Mouse (Mus musculus) gastrocnemius, postnatal 36 days (tissue): ENCODE measurements around the gene Gm12695. TPM values are rescaled to one million over a fixed set of nuclear protein-coding genes. Genes with fewer than 3 reads are reported as not detected.

Experiments used
- DNase-seq, 2 experiments: peaks; one replicate each; pipeline ENCODE4 v3.0.0; 2022
- intact Hi-C: fragments of 180-260 bp; cut with DNase I; formaldehyde crosslinking; loops from one replicate; pipeline ENCODE4 v1.15.1; 2025
- long read RNA-seq, 2 experiments: library from polyadenylated mRNA; stranded (forward); transcript quantifications; one replicate each; pipeline ENCODE4 v2.0.0; 2021
- total RNA-seq, 2 experiments: library from RNA; stranded (reverse); gene quantifications; 2 replicates each; pipeline ENCODE4 v1.2.3; 2021

Gene Gm12695
- total RNA-seq, result not detected
- long read RNA-seq, experiment 1, result 0 reads
- long read RNA-seq, experiment 2, result 0 reads

- DNase-seq, result no peak
- intact Hi-C loops, result no loop called here
These were observed at the start of gene Gm12695 for GRCm38 (mm10) chr4:96785086-96785485. TSS of gene Gm12695 (minus strand) at chr4:96785186.

DNA sequence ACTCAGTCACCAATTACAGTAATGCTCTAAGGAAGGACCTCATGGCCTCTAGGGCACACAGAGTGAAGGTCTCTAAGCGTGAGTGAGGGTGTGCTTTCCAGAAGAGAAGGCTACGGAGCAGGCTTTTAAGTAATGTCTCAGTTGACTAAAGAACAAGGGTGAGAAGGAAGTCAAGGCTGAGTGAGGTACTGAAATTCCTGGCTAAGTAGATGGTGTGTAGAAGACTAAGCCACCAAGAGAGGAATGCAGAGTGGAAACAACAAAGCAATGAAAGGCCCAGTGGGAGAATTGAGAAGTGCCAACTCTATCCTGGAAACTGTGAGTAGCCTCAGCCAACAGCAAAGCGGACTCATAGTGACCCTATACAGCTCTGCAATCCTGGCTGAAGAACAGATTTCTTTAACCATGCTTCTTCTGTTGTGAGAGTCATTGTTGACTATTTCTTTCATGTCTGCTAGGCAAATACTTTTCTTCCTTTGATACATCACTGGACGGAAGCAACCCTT, 40.6 kb upstream of the Gm12695 start:
- intact Hi-C loops, result no loop called here
- no peak for DNase-seq

DNA sequence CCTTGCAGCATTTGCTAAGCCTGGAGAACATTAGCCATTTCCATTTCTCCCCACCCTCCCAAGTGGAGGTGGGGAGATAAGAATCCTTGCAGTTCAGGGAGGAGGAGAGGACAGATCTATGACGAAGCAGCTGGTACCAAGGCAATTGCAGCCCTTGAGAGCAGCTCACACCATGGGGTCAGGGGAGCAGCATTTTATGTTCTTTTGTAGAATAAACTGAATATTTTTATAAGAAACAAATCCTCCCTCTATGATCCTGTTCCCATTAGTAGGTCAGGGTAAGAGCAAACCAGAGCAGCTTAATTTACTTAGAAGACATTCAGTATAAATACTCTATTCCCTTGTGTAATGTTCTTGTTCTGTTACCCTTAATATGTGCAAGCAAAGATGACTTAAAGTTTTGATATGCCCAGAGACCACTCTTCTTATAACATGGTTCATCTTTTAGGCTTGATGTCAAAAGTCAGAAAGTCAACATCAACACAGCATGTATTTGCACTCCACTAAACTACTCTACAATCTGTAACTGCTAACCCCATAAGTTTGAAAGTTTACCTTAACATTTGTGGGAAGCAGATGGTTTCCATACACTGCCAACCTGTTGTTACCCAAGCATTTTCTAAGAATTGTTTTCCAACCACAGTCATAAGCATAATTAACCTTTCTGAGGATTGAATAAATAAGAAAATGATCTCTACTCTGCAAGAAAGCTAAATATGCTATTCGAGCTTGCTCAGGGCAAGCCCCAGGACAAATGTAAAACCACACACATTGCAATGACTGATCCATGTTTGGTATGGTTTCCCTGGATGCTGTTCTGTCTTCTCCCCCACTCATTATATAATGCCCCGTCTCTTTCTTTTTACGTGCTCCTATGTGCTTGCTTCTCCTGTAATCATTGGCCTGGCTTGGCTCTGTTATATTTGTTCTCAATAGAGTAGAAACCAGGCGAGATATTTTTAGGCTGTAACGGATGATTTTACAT, 22.1 kb upstream of the Gm12695 start:
- no peak for DNase-seq
- intact Hi-C loops, result no loop called here

- no peak for DNase-seq
- intact Hi-C loops, result loop anchor here (5.0 kb wide), 1 partner anchor 97 kb away; no protein-coding TSS in a partner anchor
These were observed 14.6 kb upstream of the Gm12695 start for GRCm38 (mm10) chr4:96799380-96800157.

DNA sequence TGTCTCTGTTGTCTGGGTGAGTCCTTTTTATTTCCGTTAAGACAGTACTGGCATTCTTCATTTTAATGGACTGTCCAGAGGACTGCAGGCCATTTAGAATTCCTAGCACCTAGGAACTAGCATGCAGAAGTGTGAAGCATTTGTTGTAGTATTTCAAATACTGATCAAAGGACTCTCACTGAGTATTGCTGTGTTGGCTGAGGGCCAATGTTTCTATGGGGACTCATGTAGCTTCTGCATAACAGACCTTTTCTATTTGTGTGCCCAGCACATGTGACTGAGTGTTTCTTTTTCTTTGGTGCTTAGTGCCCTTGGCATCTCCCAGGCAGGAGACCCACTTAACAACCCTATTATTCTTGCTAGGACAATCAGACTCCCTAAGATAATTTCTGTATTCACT, 12.6 kb upstream of the Gm12695 start:
- intact Hi-C loops, result loop anchor here (5.0 kb wide), 1 partner anchor 95 kb away; no protein-coding TSS in a partner anchor
- no peak for DNase-seq

- DNase-seq, result no peak
- intact Hi-C loops, result no loop called here
These were observed 6.3 kb upstream of the Gm12695 start for GRCm38 (mm10) chr4:96791301-96791700.

GRCm38 (mm10) chr4:96789905-96790304, 4.9 kb upstream of the Gm12695 start:
- DNase-seq, result no peak
- intact Hi-C loops, result no loop called here

- DNase-seq, result no peak
- intact Hi-C loops, result no loop called here
These were observed 1.6 kb upstream of the Gm12695 start for GRCm38 (mm10) chr4:96786610-96787009.

GRCm38 (mm10) chr4:96772966-96773566, 11.9 kb downstream of the Gm12695 start:
- peak; percentile 43 to 66 for DNase-seq
- intact Hi-C loops, result no loop called here

- intact Hi-C loops, result no loop called here
- no peak for DNase-seq
These were observed 18.5 kb downstream of the Gm12695 start for GRCm38 (mm10) chr4:96766396-96766998.

DNA sequence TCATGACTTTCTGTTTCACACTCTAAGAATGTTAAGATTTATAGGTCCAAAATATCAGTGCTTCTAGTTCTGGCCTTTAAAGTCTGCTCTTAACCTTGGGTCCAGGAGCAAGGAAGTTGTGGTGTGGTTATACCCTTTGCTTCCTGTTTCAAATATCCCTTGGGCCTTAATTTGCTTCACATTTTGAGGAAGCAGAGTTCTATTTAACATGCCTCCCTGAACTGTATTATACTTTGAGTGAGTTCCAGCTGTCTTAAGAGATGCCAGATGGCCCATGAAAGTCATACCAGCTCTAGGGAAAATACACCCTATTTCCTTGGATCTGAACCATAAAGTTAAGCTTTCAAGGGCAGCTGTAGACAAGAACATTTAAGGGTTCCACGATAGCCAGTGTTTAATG, 33.0 kb downstream of the Gm12695 start:
- intact Hi-C loops, result no loop called here
- DNase-seq, result no peak

- intact Hi-C loops, result no loop called here
- no peak for DNase-seq
These were observed 44.5 kb downstream of the Gm12695 start for GRCm38 (mm10) chr4:96740472-96740871.

DNA sequence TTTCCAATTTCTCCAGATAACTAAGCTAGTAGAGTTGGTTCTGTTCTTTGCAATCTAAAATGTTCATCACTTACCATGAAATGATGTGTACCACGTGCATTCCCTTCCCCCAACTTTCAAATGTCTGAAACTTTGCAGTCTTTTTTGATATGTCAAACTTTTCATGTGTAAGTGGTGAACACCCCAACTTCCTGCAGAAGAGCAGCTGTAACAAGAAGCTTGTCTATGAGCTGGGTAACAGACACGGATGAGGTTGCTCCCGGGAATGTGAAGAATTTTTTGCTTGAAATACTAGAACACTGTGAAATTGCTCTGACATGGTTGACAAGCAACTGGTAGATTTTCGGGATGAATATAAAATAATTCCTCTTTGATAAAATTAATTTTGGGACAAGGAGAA, 55.7 kb downstream of the Gm12695 start:
- intact Hi-C loops, result no loop called here
- DNase-seq, result no peak

DNA sequence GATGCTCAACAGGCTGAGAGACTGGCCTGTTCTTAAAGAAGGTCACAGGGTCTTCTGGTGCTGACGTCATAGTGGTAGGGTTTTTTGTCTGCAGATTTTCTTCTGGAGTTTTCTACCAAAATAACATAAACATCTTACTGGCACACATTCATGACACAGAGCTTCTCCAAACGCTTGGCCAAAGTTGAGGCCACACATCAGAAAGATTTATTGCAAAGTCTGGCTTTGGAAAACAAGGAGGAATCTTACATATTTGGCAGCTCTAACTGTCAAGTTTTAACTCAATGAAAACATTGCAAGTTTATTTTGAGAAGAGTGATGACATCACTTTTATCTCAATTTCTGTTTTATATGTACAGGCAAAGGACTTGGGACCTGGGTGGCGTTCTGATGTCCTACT, 56.8 kb downstream of the Gm12695 start:
- DNase-seq, result no peak
- intact Hi-C loops, result no loop called here

GRCm38 (mm10) chr4:96725415-96726055, 59.5 kb downstream of the Gm12695 start:
- DNase-seq, result no peak

DNA sequence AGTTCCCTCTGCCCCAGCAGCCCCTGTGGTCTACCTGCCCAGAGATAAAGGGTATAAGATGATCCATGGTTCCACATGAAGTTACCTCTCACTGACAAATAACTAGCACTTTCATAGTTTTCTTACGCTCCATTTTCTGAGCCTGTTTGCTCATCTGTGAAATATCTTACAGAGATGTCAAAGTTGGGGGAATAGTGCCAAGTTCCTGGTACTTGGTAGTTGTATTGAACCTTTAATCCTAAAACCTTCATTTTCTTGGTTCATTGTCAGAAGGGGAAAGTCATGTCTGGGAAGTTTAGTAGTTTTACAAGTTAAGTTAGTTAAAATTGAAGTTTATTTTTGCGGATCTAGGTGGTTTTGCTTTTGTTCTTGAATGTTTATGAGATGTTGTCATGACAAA, 62.7 kb downstream of the Gm12695 start:
- intact Hi-C loops, result no loop called here
- no peak for DNase-seq

More at GRCm38 (mm10) chr4:96725415-96726055, 59.5 kb downstream of the Gm12695 start:
- intact Hi-C loops, result no loop called here

DNA sequence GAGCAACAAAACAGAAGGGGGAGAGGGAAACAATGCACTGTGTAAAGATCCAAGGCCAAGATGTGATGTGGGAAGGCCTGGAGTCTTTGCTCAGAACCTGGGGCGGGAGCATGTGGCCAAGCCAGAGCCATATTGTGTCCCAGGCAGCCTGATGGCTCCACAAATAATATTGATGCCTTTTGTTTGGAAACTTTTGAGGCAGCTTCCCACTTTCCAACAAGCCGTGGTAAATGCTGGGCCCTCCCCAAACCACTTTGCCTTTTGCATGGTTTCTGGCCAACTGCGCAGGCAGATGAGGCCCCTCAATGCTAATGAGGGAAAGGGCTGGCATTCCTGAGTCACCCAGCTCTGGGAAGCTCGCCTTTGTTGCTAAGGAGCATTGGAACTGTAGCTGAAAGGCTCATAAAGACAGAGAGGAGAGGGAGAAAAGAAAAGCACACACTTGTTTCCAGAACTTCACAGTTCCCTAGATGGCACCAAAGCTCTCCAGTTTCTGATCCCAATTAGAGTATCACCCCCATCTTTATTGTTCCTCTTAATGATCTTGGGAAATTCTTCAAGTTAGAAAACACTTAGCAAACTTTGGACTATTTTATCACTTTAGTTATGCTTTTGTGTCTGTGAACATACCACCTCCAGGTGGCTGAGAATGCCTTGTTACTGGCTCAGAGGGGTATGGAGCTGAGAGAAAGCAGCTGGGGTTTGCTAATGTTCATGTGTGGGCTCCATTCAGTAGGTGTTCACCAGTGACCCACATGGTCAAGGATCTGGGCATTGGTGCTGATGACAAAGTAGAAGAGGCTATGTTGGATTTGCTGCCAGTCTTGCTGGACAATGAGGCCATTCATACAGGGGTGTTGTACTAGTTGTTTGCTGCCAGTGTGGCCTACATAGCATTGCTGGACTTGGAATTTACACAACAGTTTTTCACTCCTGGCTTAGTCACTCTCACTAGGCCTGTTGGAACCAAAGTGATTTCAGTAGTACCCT, 65.7 kb downstream of the Gm12695 start:
- DNase-seq, result no peak
- intact Hi-C loops, result no loop called here

DNA sequence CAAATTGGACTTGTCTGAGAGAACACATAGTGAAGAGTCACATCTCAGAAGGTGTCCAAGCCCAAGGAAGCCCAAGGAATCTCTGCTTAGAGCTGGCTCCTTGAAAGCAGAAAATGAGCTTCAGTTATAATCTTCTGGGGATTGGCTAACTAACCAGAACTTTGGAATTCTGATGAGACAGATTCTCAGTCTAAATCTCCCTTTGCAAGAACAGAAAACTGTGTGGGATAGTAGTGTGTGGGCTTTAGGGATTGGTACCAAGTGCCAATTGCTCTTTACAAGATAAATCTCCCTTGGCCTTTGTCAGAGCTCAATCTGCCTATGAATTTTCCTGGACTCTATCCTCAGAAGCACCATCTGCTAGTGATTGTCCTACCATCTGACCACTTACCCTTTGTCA, 66.5 kb downstream of the Gm12695 start:
- intact Hi-C loops, result no loop called here
- DNase-seq, result no peak
